Mouse (Mus musculus): ENCODE measurements around the gene Chmp4b. TPM values are rescaled to one million over a fixed set of nuclear protein-coding genes. Genes with fewer than 3 reads are reported as not detected.

Gene Chmp4b
- polyA plus RNA-seq, 1 experiment from 2014 or later, result 9.9 TPM

DNA sequence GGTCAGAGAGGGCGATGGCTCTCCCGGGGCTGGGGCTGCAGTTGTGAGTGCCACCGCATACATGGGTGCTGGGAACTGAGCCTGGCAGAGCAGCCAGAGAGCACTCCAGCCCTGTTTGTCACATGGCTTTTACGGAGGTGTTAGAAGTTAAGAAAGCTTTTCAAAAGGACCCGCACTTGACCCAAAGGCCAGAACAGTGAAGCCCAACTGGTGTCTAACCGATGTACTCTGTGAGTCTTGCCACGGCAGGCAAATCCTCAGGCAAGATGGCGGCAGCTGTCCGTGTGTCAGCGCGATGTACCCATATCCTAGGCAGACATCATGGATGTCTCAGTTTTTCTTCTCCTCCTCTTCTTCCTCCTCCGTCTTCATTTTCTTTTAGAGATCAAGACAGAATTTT, 3.5 kb downstream of the Chmp4b start:
- no peak for ATAC-seq (ENCODE audit: low read depth)
- Histone ChIP-seq H3K9me3 (replicated peaks; ENCODE audit: control insufficient read depth, low read length) (0 out of 2 replicates have a peak, but pooled peaks cover 5% of the 10 kb centered on the region), H3K9ac (ENCODE audit: low read depth, low read length) (no peak overlapping the region), H3K4me3 (ENCODE audit: low read depth, low read length) (no peak overlapping the region), H3K36me3 (ENCODE audit: control insufficient read depth, insufficient read depth) (no peaks in the 10 kb centered on the region), H3K27me3 (ENCODE audit: control insufficient read depth, insufficient read depth, low read depth, low read length) (no peaks in the 10 kb centered on the region), H3K27ac (ENCODE audit: low read length) (no peak overlapping the region), H3K4me1 (ENCODE audit: control insufficient read depth, low read depth, low read length) (peaks cover 24% of the 10 kb centered on the region), H3K4me2 (ENCODE audit: low read depth, low read length) (no peak overlapping the region)
- 92% methylated on average over 12 of the region's 12 CpGs for WGBS (ENCODE audit: insufficient replicate concordance)

DNA sequence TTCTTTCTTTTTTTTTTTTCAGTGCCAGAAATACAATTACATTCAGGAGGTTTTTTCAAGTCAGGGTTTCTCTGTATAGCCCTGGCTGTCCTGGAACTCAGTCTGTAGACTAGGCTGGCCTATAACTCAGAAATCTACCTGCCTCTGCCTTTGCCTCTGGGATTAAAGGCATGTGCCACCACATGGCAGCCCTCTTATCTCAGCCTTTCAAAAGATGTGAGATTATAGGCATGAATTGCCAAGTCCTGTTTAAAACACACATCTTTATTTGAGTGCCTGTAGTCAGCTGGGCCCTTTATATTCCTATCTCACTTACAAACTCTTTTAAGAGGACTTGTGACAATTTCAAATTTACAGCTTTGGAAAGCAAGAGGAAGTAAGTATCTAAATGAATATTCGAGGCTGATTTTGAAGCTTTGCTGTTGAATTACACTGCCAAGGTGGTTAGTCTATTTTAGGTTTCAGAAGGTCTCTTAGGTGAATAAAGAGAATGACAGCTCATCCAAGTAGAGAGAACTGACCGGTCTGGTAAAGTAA, 4.4 kb downstream of the Chmp4b start:
- H3K4me3 ChIP-seq (ENCODE audit: low read depth, low read length), result peak overlapping the region; percentile 92
- H3K9me3 ChIP-seq (replicated peaks; ENCODE audit: control insufficient read depth, low read length), result no peaks in the 10 kb centered on the region
- H3K27ac ChIP-seq (ENCODE audit: low read length), result peak overlapping the region; percentile 58; the same call in 1 of the 2 replicates
- H3K27me3 ChIP-seq (ENCODE audit: control insufficient read depth, insufficient read depth, low read depth, low read length), result no peaks in the 10 kb centered on the region
- 49% methylated on average over 2 of the region's 2 CpGs for WGBS (ENCODE audit: insufficient replicate concordance)
- peaks cover 3% of the 10 kb centered on the region for H3K36me3 ChIP-seq (ENCODE audit: control insufficient read depth, insufficient read depth)
- no peak for ATAC-seq (ENCODE audit: low read depth)
- peak overlapping the region; percentile 45 for H3K4me2 ChIP-seq (ENCODE audit: low read depth, low read length)
- peaks cover 24% of the 10 kb centered on the region for H3K4me1 ChIP-seq (ENCODE audit: control insufficient read depth, low read depth, low read length)
- H3K9ac ChIP-seq (ENCODE audit: low read depth, low read length), result peak overlapping the region; percentile 1; the same call in 1 of the 2 replicates

DNA sequence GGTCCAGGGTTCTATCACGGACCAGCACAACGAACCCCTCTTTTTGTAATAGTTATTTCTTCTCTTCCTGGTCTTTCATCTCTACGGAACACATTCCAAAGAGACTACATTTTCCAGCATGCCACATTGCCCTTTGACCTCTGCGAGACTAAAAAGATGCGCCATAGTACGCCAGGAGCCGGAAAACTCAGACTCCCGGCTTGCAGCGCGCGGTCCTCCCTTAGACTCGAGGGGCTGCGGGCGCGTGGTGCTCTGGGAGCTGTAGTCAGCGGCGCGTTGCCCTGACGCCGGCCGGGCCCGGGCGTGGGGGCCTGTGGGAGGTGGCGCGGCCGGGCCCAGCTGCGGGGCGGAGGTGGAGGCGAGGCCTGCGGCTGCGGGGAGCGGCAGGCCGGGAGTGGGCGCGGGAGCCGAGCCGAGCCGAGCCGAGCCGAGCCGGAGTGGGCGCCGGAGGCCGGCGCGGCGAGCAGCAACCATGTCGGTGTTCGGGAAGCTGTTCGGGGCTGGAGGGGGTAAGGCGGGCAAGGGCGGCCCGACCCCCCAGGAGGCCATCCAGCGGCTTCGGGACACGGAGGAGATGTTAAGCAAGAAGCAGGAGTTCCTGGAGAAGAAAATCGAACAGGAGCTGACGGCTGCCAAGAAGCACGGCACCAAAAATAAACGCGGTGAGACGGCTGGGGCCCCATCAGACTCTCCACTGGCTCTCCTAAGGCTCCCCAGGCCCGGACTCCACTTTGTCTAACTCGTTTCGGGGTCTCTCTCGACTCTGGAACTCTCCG, 5.4 kb downstream of the Chmp4b start:
- peak; percentile 100 for ATAC-seq (ENCODE audit: low read depth)
- Histone ChIP-seq H3K27ac (ENCODE audit: low read length) (peak overlapping the region; percentile 92), H3K9me3 (replicated peaks; ENCODE audit: control insufficient read depth, low read length) (no peaks in the 10 kb centered on the region), H3K9ac (ENCODE audit: low read depth, low read length) (peak overlapping the region; percentile 95), H3K27me3 (ENCODE audit: control insufficient read depth, insufficient read depth, low read depth, low read length) (no peaks in the 10 kb centered on the region), H3K4me2 (ENCODE audit: low read depth, low read length) (peak overlapping the region; percentile 82), H3K4me1 (ENCODE audit: control insufficient read depth, low read depth, low read length) (peaks cover 24% of the 10 kb centered on the region), H3K36me3 (ENCODE audit: control insufficient read depth, insufficient read depth) (peaks cover 5% of the 10 kb centered on the region), H3K4me3 (ENCODE audit: low read depth, low read length) (peak overlapping the region; percentile 92)
- WGBS (ENCODE audit: insufficient replicate concordance), result under 1% methylated on average over 66 of the region's 67 CpGs

DNA sequence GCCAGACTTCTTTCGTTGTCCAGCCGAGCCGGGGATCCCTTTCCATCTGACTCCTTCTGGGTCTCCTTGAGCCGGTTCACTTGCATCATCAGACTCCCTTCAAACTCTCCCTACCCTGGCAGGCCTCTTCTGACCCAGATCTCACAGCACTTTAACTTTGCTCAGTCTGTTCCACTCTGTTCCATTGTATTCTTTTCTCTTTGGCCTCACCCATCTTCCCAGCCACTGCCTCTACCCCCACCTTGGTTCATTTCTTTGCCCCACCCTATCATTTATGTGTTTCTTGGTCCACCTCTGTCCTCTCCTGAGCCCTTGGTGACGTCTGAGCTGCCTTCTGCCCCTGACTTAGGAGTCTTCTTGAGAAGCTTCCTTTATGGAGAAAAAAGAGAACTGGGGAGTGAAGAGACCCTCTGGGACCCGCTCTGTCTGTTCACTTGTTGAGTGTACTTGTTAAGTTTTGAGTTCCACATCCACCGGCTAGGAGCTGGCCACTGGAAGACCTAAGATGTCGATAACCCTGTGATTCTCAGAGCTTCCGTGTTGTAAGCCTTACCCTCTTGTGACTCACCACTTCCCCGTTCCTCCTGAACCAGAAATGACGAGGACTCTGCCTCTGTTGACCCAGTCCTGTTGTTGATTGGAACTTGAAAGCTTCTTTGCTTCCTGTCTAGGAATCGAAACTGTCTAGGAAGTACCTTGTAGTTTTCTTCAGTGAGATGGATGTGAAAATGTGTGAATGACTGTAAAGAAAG, 6.2 kb downstream of the Chmp4b start:
- peak overlapping the region; percentile 82 for H3K4me2 ChIP-seq (ENCODE audit: low read depth, low read length)
- ATAC-seq (ENCODE audit: low read depth), result no peak
- under 1% methylated on average over 12 of the region's 12 CpGs for WGBS (ENCODE audit: insufficient replicate concordance)
- no peaks in the 10 kb centered on the region for H3K9me3 ChIP-seq (replicated peaks; ENCODE audit: control insufficient read depth, low read length)
- H3K4me3 ChIP-seq (ENCODE audit: low read depth, low read length), result peak overlapping the region; percentile 92
- peak overlapping the region; percentile 95 for H3K9ac ChIP-seq (ENCODE audit: low read depth, low read length)
- H3K36me3 ChIP-seq (ENCODE audit: control insufficient read depth, insufficient read depth), result peaks cover 5% of the 10 kb centered on the region
- H3K27ac ChIP-seq (ENCODE audit: low read length), result peak overlapping the region; percentile 92
- peaks cover 24% of the 10 kb centered on the region for H3K4me1 ChIP-seq (ENCODE audit: control insufficient read depth, low read depth, low read length)
- no peaks in the 10 kb centered on the region for H3K27me3 ChIP-seq (ENCODE audit: control insufficient read depth, insufficient read depth, low read depth, low read length)

DNA sequence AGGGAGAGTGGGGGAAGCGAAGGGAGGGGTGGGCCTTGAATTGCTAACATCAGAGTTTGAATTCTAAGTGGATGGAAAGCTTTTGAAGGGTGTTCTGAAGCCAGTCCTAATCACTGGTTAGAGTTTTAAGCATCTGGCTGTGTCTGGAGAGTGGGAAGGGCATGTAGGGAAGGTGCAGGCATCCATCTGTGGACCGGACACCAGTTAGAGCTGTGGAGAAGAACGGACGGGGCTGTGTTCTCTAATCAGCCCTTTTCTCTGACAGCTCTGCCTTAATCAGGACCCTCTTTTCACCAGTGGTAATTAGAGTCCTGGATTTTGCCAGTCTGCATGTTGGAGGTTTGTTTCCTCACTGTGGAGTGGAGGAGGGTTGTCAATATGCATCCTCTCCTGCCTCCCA, 7.6 kb downstream of the Chmp4b start:
- peak overlapping the region; percentile 8; the same call in 1 of the 2 replicates for H3K9ac ChIP-seq (ENCODE audit: low read depth, low read length)
- WGBS (ENCODE audit: insufficient replicate concordance), result 64% methylated on average over 4 of the region's 4 CpGs
- no peak for ATAC-seq (ENCODE audit: low read depth)
- H3K4me3 ChIP-seq (ENCODE audit: low read depth, low read length), result peak overlapping the region; percentile 92
- H3K36me3 ChIP-seq (ENCODE audit: control insufficient read depth, insufficient read depth), result peaks cover 5% of the 10 kb centered on the region
- H3K4me2 ChIP-seq (ENCODE audit: low read depth, low read length), result peak overlapping the region; percentile 82
- peak overlapping the region; percentile 29; the same call in 1 of the 2 replicates for H3K27ac ChIP-seq (ENCODE audit: low read length)
- no peaks in the 10 kb centered on the region for H3K9me3 ChIP-seq (replicated peaks; ENCODE audit: control insufficient read depth, low read length)
- H3K27me3 ChIP-seq (ENCODE audit: control insufficient read depth, insufficient read depth, low read depth, low read length), result no peaks in the 10 kb centered on the region
- peaks cover 24% of the 10 kb centered on the region for H3K4me1 ChIP-seq (ENCODE audit: control insufficient read depth, low read depth, low read length)

DNA sequence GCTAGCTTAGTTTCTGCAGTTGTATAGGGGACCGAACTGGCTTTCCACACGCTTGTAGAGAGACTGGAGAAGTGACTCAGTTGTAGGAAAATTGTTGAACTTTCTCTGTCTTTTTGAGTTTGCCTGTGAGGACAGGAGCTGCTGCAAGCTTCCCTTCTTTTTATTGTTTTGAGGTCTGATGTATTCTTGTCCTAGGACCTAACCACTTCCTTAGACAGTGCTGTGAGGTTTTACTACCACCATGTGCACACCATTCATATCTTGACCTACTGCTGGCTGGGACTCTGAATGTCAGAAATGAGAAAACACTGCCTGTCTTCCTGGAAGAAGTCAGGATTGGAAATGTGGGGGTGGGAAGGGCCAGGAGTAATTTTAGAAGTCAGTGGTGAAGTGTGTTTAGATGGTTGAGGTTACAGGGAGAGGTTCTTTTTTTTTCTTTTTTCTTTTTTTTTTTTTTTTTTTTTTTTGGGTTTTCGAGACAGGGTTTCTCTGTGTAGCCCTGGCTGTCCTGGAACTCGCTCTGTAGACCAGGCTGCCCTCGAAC, 8.1 kb downstream of the Chmp4b start:
- H3K9ac ChIP-seq (ENCODE audit: low read depth, low read length), result peak overlapping the region; percentile 8; the same call in 1 of the 2 replicates
- WGBS (ENCODE audit: insufficient replicate concordance), result 62% methylated on average over 5 of the region's 5 CpGs
- peak overlapping the region; percentile 82; the same call in 1 of the 2 replicates for H3K4me2 ChIP-seq (ENCODE audit: low read depth, low read length)
- H3K9me3 ChIP-seq (replicated peaks; ENCODE audit: control insufficient read depth, low read length), result no peaks in the 10 kb centered on the region
- H3K4me3 ChIP-seq (ENCODE audit: low read depth, low read length), result no peak overlapping the region
- peaks cover 7% of the 10 kb centered on the region for H3K36me3 ChIP-seq (ENCODE audit: control insufficient read depth, insufficient read depth)
- peaks cover 24% of the 10 kb centered on the region for H3K4me1 ChIP-seq (ENCODE audit: control insufficient read depth, low read depth, low read length)
- ATAC-seq (ENCODE audit: low read depth), result no peak
- H3K27ac ChIP-seq (ENCODE audit: low read length), result peak overlapping the region; percentile 29; the same call in 1 of the 2 replicates
- no peaks in the 10 kb centered on the region for H3K27me3 ChIP-seq (ENCODE audit: control insufficient read depth, insufficient read depth, low read depth, low read length)

DNA sequence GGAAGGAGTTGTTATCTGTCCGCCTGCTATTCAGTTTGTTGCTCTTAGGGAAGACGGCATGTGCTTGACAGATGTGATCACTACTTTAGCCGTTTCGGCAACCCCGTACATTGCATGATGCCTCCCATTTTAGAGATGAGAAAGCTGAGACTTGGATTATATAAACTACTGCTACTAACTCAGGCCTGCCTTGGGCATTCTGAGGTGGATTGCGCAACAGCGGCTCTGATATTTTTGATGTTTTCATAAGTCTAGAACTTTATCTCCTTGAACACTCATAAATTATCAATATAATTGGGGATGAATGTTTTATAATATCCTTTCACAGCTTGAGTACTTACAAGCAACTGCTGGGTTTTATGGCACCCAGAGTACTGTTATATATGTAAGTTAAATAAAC, 17.2 kb downstream of the Chmp4b start:
- Histone ChIP-seq H3K27me3 (ENCODE audit: control insufficient read depth, insufficient read depth, low read depth, low read length) (no peaks in the 10 kb centered on the region), H3K4me1 (ENCODE audit: control insufficient read depth, low read depth, low read length) (no peaks in the 10 kb centered on the region; the same call in 1 of the 2 replicates), H3K4me2 (ENCODE audit: low read depth, low read length) (no peak overlapping the region), H3K27ac (ENCODE audit: low read length) (no peak overlapping the region), H3K9ac (ENCODE audit: low read depth, low read length) (no peak overlapping the region), H3K36me3 (ENCODE audit: control insufficient read depth, insufficient read depth) (0 out of 2 replicates have a peak, but pooled peaks cover 2% of the 10 kb centered on the region), H3K4me3 (ENCODE audit: low read depth, low read length) (no peak overlapping the region), H3K9me3 (replicated peaks; ENCODE audit: control insufficient read depth, low read length) (no peaks in the 10 kb centered on the region)
- 78% methylated on average over 7 of the region's 7 CpGs for WGBS (ENCODE audit: insufficient replicate concordance)
- ATAC-seq (ENCODE audit: low read depth), result no peak

DNA sequence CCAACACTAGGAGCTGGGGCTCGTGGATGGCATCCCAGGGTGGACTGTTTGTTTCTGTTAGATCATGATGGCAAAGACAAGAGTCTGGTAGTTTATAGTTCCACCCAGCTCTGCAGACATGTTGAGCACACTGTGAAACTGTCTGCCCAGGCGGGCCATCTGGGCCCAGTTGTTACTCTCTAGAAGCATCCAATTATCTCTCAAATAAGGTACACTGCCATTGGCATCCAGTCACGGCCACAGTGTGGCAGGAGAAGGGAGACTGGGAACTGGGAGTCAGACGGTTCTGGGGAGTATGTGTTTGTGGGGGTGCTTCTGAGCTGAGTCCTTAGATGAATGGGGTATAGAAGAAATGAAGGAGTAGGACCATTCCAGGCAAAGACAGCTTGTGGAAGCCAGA, 18.6 kb downstream of the Chmp4b start:
- no peaks in the 10 kb centered on the region for H3K27me3 ChIP-seq (ENCODE audit: control insufficient read depth, insufficient read depth, low read depth, low read length)

More for the DNA sequence above, 18.6 kb downstream of the Chmp4b start:
- H3K36me3 ChIP-seq (ENCODE audit: control insufficient read depth, insufficient read depth), result no peaks in the 10 kb centered on the region
- H3K9me3 ChIP-seq (replicated peaks; ENCODE audit: control insufficient read depth, low read length), result no peaks in the 10 kb centered on the region
- H3K4me3 ChIP-seq (ENCODE audit: low read depth, low read length), result no peak overlapping the region
- H3K27ac ChIP-seq (ENCODE audit: low read length), result no peak overlapping the region
- H3K4me1 ChIP-seq (ENCODE audit: control insufficient read depth, low read depth, low read length), result no peaks in the 10 kb centered on the region; the same call in 1 of the 2 replicates
- H3K4me2 ChIP-seq (ENCODE audit: low read depth, low read length), result no peak overlapping the region
- WGBS (ENCODE audit: insufficient replicate concordance), result 79% methylated on average over 4 of the region's 4 CpGs
- ATAC-seq (ENCODE audit: low read depth), result no peak
- no peak overlapping the region; the same call in 1 of the 2 replicates for H3K9ac ChIP-seq (ENCODE audit: low read depth, low read length)
